Comparison of ENCODE assay signal across 10 mouse cellular contexts in the genomic region with DNA sequence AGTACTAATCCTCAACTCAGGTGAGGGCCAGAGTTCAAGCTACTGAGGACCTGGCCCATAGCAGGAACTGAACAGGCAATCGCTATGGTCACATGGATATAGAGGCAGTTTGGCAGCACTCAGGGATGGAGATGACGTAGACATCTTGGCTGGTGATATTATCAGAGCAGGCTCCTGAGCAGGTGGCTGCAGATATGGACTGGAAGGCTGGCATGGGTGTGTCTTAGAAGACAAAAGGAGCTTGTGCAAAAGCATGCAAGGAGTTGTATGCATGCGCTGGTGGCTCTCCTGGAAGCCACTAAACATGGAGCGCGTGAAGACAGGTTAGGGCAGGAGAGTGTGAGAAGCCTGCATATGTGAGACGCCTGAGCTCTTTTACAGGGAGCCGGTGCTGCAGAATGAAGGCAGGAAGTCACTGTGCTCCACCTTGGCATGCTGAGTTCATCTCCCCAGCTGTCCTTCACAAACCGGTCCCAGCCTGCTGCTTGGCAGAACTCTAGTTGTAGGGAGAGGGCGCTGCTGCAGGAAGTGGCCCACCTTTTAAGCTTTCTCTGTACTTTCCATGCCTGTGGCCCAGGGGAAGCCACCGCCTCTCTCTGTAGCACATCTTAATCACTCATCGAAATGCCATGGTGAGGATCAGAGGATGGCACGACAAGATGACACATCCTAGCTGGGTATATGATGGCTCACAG. TPM values are rescaled to one million over a fixed set of nuclear protein-coding genes. Genes with fewer than 3 reads are reported as not detected.
A peak's percentile ranks its signal among the peaks of the same experiment; 100 is the strongest.
DNase-seq lines count a peak whose midpoint lies in the region; ATAC-seq and TF ChIP-seq lines count a peak whose summit lies in the region.
"Had no signal": no experiment of that assay in that cellular context is flagged by ENCODE, and none has a peak within 500 bp of the region (broad histone marks: within the 10 kb centered on the region; RNA-seq: fewer than 3 reads in every experiment).

No protein-coding gene starts in this region.

- no peak overlapping the region for H3K4me3 ChIP-seq in layer of hippocampus, adult 2 months
- H3K4me3 ChIP-seq in stomach, embryonic 16.5 days (replicated peaks; ENCODE audit: low read length) = no peak overlapping the region
- H3K4me3 ChIP-seq: lung, embryonic 15.5 days; neural tube, embryonic 13.5 days had no signal

- no peak overlapping the region for H3K27ac ChIP-seq in layer of hippocampus, adult 2 months
- peak overlapping the region; percentile 53; the same call in 1 of the 2 replicates for H3K27ac ChIP-seq in stomach, embryonic 16.5 days (ENCODE audit: low read length)
- H3K27ac ChIP-seq: neural tube, embryonic 13.5 days had no signal

- no peak overlapping the region for H3K4me2 ChIP-seq in stomach, embryonic 16.5 days (ENCODE audit: low read depth, low read length)
- H3K4me2 ChIP-seq: lung, embryonic 15.5 days; neural tube, embryonic 13.5 days had no signal

- ATAC-seq in stomach, embryonic 16.5 days (ENCODE audit: insufficient read depth, low FRiP score) = no peak

- WGBS in stomach, embryonic 16.5 days = 66% methylated on average over 12 of the region's 12 CpGs

- peaks cover 26% of the 10 kb centered on the region for H3K4me1 ChIP-seq in stomach, embryonic 16.5 days (ENCODE audit: control insufficient read depth, insufficient read depth, low read length)

- H3K36me3 ChIP-seq in stomach, embryonic 16.5 days (ENCODE audit: control insufficient read depth, insufficient read depth, low read length) = no peaks in the 10 kb centered on the region
- H3K36me3 ChIP-seq: lung, embryonic 15.5 days; neural tube, embryonic 13.5 days had no signal

- H3K9ac ChIP-seq in stomach, embryonic 16.5 days (ENCODE audit: low read length) = no peak overlapping the region
- H3K9ac ChIP-seq: lung, embryonic 15.5 days; neural tube, embryonic 13.5 days had no signal

- peak; percentile 29 for TF ChIP-seq CTCF in layer of hippocampus, adult 2 months (conservative IDR thresholded peaks at IDR 0.05)

- no peaks in the 10 kb centered on the region for H3K27me3 ChIP-seq in stomach, embryonic 16.5 days (ENCODE audit: control insufficient read depth, insufficient read depth, low read length)
- H3K27me3 ChIP-seq: lung, embryonic 15.5 days had no signal

- DNase-seq in layer of hippocampus, adult 2 months (ENCODE audit: low spot score in 2 of 2) = no peak
- DNase-seq in layer of hippocampus, adult 9-11 months = no peak
- DNase-seq in ZHBTc4 (ENCODE audit: low read depth, low spot score) = peak; percentile 61
- peak; percentile 59 to 71 for DNase-seq in cerebellum, postnatal 14 days
- DNase-seq in left cerebral cortex, postnatal 14 days (ENCODE audit: low spot score in 2 of 2) = no peak
- no peak for DNase-seq in Muller cell, postnatal 12 days (ENCODE audit: inconsistent ontology term)
- no peak for DNase-seq in retina, embryonic 14.5 days (ENCODE audit: low spot score)

- intact Hi-C loops in left cerebral cortex, postnatal 14 days (cut with DNase I) = loop anchor here (10.0 kb wide), 2 partner anchors 139 to 679 kb away; no protein-coding TSS in a partner anchor

- H3K9me3 ChIP-seq in stomach, embryonic 16.5 days (replicated peaks; ENCODE audit: control insufficient read depth, low read length) = no peaks in the 10 kb centered on the region
- H3K9me3 ChIP-seq: lung, embryonic 15.5 days; neural tube, embryonic 13.5 days had no signal

RNA-seq across cellular contexts. Expression of a gene that starts 4.8 kb away (rescaled TPM):
- total RNA-seq in layer of hippocampus, adult 2 months (2021) = 10 to 100 TPM; 87.7 to 99.3 TPM
- polyA plus RNA-seq in stomach, embryonic 16.5 days (2015; fragmentation: Nextera tagmentation; extraction: Ambion mirVana) = 24.0 and 26.3 TPM in 2 replicates
- 10 to 100 TPM; 86.2 to 98.9 TPM for total RNA-seq in left cerebral cortex, postnatal 14 days (2021)

Comparison
In these comparisons a context has a peak if more than half of its experiments do, and no peak if none do; other contexts are left out.
1. DNase-seq: peak in ZHBTc4 (single experiment) and cerebellum, postnatal 14 days (2 of 2); none in layer of hippocampus, adult 2 months (0 of 2), layer of hippocampus, adult 9-11 months (single experiment), left cerebral cortex, postnatal 14 days (0 of 2), Muller cell, postnatal 12 days (single experiment) and retina, embryonic 14.5 days (single experiment).